Mouse (Mus musculus) erythroblast, adult 5-6 weeks (primary cell): ENCODE results near the gene Rab27a. TPM values are rescaled to one million over a fixed set of nuclear protein-coding genes. Genes with fewer than 3 reads are reported as not detected.
"Not testable (repeated sequence)": the region's sequence is repeated elsewhere in the genome, so short reads cannot be mapped to it uniquely, and the experiment has no call there.

Source experiments
- ATAC-seq: replicated peaks from 2 replicates; pipeline ENCODE4 v1.8.0; 2016; ENCODE audit warnings: moderate number of reproducible peaks, mild to moderate bottlenecking, moderate TSS enrichment, inconsistent platforms; ENCODE audit not compliant: poor library complexity, low FRiP score, severe bottlenecking
- total RNA-seq, 2 experiments: library from RNA; stranded (forward) in 1 of 2; stranded (reverse) in 1 of 2; fragments of 150-400 nt in 1 of 2; fragments of 200-764, 138-1000 nt in 1 of 2; gene quantifications; 2 replicates each; pipeline versions ENCODE4 v1.2.3 to v1.2.4; 2015 to 2017; ENCODE audit warnings: low replicate concordance in 2 of 2

Rab27a gene
- total RNA-seq, 2 experiments from 2014 or later = 21.7 to 27.3 TPM

DNA sequence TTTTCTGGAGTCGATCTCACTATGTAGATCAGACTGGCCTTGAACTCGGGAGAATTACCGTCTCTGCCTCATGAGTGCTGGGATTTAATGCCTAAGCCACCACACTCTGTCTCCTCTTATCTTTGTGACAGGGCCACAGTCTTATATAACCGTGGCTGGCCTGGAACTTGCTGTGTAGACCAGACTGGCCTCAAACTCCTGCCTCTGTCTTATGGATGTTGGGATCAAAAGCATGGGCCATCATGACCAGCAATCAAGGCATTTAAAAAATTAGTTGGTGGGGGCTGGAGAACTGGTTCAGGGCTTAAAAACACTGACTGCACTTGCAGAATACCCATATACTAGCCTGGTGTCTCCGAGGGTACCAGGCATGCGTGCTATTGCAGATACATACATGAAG, 4.6 kb upstream of the Rab27a start, which contains the start of gene Pigb:
TSS of gene Pigb (minus strand) at position 299 of the 400 bp plus-strand sequence.
- ATAC-seq = no peak

- ATAC-seq = no peak
These were observed 550 bp downstream of the Rab27a start for GRCm38 (mm10) chr9:73045204-73045603.

DNA sequence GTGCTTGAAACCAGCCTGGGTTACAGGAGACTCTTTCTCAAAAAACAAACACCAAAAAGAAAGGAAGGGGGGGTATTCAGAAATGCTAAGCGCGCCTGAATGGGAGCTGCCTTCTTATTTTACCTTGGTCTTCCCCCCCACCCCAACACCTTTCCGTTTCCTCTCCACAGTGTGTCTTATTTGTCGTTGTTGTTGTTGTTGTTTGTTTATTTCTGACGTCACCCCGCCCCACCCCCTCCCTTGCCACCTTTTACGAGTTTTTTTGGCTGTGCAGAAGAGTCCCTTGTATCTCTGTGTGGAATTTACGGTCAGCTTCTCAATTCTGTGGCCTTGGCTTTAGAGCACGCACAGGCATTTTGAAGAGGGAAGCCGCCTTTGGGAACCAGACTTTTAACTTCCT, 1.1 kb downstream of the Rab27a start:
- ATAC-seq = no peak

DNA sequence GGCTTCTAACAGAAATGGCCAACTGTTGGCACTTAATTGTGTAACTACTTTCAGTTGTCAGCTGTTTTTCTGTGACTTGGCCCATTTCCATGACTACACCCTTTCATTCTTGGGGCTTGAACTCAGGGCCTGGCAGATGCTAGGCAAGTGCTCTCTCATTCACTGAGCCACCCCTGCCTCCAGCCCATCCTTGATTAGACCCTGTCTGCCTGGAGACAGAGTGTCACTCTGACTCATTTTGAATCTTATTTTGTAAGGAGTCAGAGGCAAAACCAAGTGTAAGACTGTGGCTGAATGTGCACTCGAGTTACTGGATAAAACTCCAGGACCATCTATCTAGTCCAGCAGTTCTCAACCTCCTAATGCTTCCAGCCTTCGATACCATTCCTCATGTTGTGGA, 3.3 kb downstream of the Rab27a start:
- ATAC-seq = no peak

DNA sequence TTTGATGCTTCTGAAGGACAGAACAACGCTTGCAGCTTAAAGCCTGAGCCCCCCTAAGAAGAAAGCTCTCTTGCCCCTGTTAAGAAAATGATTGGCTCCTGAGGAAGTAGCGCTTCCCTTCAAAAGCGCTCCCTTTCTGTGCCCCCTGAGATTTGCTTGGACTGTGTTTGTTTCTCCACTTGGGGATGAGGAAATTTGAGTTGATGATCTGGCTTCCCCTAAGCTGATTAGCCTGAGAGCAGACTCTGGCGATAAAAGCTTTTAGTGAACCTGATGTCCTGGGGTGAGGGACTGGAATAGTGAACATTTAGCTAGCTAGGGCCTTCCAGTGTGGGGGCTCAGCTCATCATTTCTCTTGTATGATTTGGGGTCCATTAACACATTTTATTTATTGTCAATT, 4.3 kb downstream of the Rab27a start:
- no peak for ATAC-seq

- no peak for ATAC-seq
These were observed 5.2 kb downstream of the Rab27a start for GRCm38 (mm10) chr9:73049833-73050232.

GRCm38 (mm10) chr9:73050606-73051005, 6.0 kb downstream of the Rab27a start:
- ATAC-seq = no peak

- no peak for ATAC-seq
These were observed 10.8 kb downstream of the Rab27a start for GRCm38 (mm10) chr9:73055441-73055911.

DNA sequence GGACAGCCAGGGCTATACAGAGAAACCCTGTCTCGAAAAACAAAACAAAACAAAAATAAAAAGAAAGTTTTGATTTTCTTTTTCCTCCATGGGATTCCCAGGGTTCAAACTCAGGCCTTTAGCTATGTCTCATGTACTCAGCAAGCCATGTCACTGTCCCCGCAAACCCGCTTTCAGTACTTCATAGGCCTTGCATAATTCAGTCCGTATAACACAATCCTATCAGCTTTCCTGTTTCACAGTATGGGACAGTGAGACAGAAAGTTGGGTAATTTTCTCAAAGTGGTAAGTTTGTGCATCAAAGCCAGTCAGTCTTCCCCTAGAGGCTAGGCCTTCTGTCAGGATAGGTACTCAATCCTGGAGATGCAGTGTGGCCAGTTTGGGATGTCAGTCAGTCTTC, 14.6 kb downstream of the Rab27a start:
- ATAC-seq = no peak

DNA sequence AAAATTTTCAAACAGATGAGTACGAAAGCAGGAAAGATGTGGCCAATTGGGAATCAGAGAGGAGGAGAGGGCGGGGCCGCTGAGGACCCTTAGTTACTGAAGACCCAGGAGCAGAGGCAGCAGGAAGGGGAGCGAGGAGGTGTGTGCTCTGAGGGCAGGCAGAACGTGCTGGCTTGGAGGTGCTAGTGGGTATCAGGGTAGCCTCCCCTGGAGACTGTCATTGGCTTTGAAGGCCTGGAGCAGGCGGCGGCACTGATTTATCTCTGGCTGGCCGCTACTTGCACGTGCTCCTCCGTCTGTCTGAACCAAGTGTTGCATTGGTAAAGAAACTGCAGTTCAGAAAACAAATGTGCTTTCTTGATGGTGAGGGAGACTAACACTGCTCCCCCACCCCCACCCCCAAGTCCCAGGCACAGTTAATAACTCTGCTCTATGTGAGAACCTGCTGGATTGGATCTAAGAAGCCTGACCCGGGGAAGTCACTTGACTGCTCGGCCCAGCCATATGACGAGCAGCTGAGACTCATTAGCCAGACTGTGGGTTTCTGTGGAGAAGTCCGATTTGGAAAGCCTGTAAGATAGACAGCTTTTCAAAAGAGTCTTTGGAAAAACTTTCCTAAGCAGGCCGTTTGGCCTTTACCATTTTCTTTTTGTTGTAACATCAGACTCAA, 19.1 kb downstream of the Rab27a start:
- no peak for ATAC-seq

- no peak for ATAC-seq
These were observed 22.4 kb downstream of the Rab27a start for GRCm38 (mm10) chr9:73067086-73067485.

- ATAC-seq = no peak
These were observed 23.6 kb downstream of the Rab27a start for GRCm38 (mm10) chr9:73068230-73068679.

DNA sequence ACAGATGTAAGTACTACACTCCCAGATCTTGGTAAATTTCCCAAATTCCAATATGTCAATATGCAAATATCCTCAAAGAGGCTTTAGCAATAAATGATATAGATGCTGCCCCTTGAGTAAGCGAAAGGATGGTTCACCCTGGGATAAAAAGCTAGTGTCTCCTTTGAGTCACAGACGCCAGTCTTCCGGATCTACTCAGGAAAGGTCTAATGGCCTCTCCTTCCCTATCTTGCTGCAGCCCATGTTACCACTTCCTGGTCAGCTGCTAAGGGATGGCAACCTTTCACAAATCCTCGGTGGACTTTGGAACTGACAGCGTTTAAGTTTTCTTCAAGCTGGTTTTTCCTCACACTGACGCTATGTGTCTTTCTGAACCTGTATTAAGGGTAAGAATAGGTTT, 24.0 kb downstream of the Rab27a start:
- ATAC-seq = no peak

DNA sequence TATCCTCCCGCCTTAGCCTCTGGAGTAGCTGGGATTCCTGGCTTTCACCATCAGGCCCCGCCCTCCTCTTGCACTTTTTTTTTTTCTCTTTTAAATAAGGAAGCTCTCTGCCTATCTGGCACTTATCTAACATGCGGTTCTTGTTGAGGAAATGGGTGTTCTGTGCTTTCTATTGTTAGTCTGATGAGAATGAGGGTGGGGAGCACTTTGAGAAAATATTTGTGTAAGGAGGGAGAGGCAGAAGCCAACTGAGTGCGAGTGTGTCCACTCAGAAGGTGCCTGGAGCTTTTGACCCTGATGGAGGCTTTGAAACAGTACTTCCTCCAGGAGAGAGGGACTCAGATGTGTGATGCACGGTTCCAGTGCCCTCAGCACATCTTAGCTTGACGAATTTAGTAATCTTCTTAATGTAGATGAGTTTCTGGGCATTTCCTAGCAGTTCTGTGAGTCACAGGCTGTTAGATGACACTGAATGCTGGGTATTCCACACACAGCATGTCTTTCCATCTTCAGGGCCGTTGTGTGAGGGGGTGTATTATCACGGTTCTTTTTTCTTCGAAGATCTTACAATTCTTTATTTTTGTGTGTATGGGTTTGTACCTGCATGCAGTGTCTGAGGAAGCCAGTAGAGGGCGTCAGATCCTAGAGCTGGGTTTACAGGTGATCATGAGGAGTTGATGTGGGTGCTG, 26.5 kb downstream of the Rab27a start:
- no peak for ATAC-seq

- ATAC-seq = no peak
These were observed 27.8 kb downstream of the Rab27a start for GRCm38 (mm10) chr9:73072426-73072825.

- no peak for ATAC-seq
These were observed 28.5 kb downstream of the Rab27a start for GRCm38 (mm10) chr9:73073169-73073568.

- not testable (repeated sequence) for ATAC-seq
These were observed 34.7 kb downstream of the Rab27a start for GRCm38 (mm10) chr9:73079349-73079748.

DNA sequence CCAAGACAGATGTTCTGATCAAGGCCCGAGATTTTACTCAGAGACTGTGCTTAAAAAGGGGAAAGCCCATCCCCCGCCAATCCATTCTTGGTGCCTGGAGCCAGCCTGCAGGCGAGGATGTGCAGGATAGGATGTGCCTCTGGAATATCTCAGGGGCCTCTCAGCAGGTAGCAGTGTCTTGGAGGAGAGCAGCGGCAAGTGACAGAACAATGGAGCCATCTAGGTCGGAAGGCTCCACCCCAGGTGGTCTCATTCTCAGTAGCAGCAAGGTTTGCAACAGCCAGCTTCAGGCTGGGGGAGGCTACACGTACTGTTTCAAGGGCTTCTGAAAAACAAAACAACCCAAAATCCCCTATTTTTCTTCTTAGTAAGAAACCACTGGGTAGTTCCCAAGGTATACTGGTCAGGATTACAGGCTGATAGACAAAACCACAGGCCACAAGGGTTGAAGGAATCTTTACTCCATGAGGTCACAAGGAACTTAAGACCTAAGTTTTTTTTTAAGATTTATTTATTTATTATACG, 35.2 kb downstream of the Rab27a start:
- no peak for ATAC-seq

- no peak for ATAC-seq
These were observed 37.8 kb downstream of the Rab27a start for GRCm38 (mm10) chr9:73082291-73083000.

DNA sequence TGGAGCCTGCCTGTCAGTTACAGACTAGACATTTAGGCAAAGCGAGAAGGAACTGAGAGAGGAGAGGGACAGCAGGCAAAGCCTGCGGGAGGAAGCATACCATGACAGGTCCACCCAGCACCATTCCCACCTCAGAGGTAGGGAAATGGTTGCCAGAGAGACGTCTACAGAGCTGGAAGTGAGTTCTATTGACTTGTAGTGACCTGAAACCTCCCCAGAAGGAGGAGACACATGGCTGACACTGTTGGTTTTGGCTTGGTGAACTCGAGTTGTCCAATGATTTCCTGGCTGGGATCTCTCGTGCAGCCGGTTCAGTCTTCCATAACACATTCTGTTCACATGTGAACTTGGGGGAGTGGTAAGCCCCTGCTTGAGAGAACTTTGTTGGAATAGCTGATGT, 39.3 kb downstream of the Rab27a start:
- ATAC-seq = no peak
